Mouse (Mus musculus) G1E (cell line): ENCODE data around the gene Kif22.

Source experiments
- CTCF ChIP-seq: IDR thresholded peaks from 2 replicates; pipeline ENCODE4 v1.5.1; 2012; ENCODE audit warnings: low read depth, low read length, inconsistent platforms, mixed read lengths
- GATA1 ChIP-seq: IDR thresholded peaks from 2 replicates; pipeline ENCODE4 v1.6.1; 2012; ENCODE audit warnings: borderline replicate concordance, low read length, inconsistent platforms, mixed read lengths
- GATA2 ChIP-seq: IDR thresholded peaks from 2 replicates; pipeline ENCODE4 v1.6.1; 2012; ENCODE audit warnings: low read depth, low read length, inconsistent platforms, borderline replicate concordance
- TAL1 ChIP-seq: conservative IDR thresholded peaks from 2 replicates; pipeline ENCODE4 v1.6.1; 2012; ENCODE audit warnings: low read depth, low read length, inconsistent platforms, mixed read lengths

GRCm38 (mm10) chr7:127027885-127028284, 14.4 kb downstream of the Kif22 start:
- TF ChIP-seq GATA1: no peak
- no peak for TF ChIP-seq CTCF
- no peak for TF ChIP-seq GATA2
- no peak for TF ChIP-seq TAL1
